In genomic region chr4:109199069-109199468, GRCm38 (mm10) we compare ENCODE assay signal across 21 mouse cellular contexts. TPM values are rescaled to one million over a fixed set of nuclear protein-coding genes. Genes with fewer than 3 reads are reported as not detected.
DNase-seq lines count a peak whose midpoint lies in the region; ATAC-seq and TF ChIP-seq lines count a peak whose summit lies in the region.
"Had no signal": no experiment of that assay in that cellular context is flagged by ENCODE, and none has a peak within 500 bp of the region (broad histone marks: within the 10 kb centered on the region; RNA-seq: fewer than 3 reads in every experiment).

No protein-coding gene starts in this region.

- TF ChIP-seq CTCF in gastrocnemius, adult 2 months (IDR thresholded peaks at IDR 0.05): no peak
- TF ChIP-seq CTCF in bone marrow macrophage, adult 2 months (IDR thresholded peaks at IDR 0.05; ENCODE audit: low read depth, low read length): no peak

- intact Hi-C loops in gastrocnemius, adult 2 months (cut with DNase I): no loop called here
- intact Hi-C loops in gastrocnemius, postnatal 14 days (cut with DNase I; ENCODE audit: low total_unique reads): no loop called here

- H3K4me3 ChIP-seq in gastrocnemius, adult 2 months: peak overlapping the region; percentile 7; the same call in 1 of the 2 replicates
- H3K4me3 ChIP-seq in megakaryocyte, embryonic 14.5 days (replicated peaks): peak overlapping the region; percentile 30
- H3K4me3 ChIP-seq in bone marrow macrophage, adult 2 months (ENCODE audit: insufficient read depth, low read length): peak overlapping the region; percentile 7; the same call in 1 of the 2 replicates
- H3K4me3 ChIP-seq: embryonic facial prominence, embryonic 15.5 days; hindbrain, embryonic 10.5 days; left cerebral cortex, adult 2 months; midbrain, embryonic 10.5 days had no signal

- peak overlapping the region; percentile 68 for H3K27ac ChIP-seq in gastrocnemius, adult 2 months
- H3K27ac ChIP-seq in bone marrow macrophage, adult 2 months (ENCODE audit: insufficient read depth, low read depth, low read length): peak overlapping the region; percentile 44
- H3K27ac ChIP-seq: embryonic facial prominence, embryonic 15.5 days; hindbrain, embryonic 10.5 days; left cerebral cortex, adult 2 months; midbrain, embryonic 10.5 days; stomach, postnatal 0 days had no signal

- H3K36me3 ChIP-seq in megakaryocyte, embryonic 14.5 days (replicated peaks; ENCODE audit: low read length): peaks cover 3% of the 10 kb centered on the region
- H3K36me3 ChIP-seq: midbrain, embryonic 10.5 days had no signal

- H3K9me3 ChIP-seq in megakaryocyte, embryonic 14.5 days: no peaks in the 10 kb centered on the region
- H3K9me3 ChIP-seq: embryonic facial prominence, embryonic 15.5 days; hindbrain, embryonic 10.5 days; midbrain, embryonic 10.5 days had no signal

- TF ChIP-seq POLR2A in bone marrow macrophage, adult 2 months (IDR thresholded peaks at IDR 0.05; ENCODE audit: borderline replicate concordance, low read depth, low read length): no peak

- no peak for ATAC-seq in megakaryocyte, adult 5-6 weeks (ENCODE audit: poor library complexity, severe bottlenecking)
- ATAC-seq: forebrain, postnatal 0 days had no signal

- no peaks in the 10 kb centered on the region for H3K27me3 ChIP-seq in megakaryocyte, embryonic 14.5 days (replicated peaks)
- H3K27me3 ChIP-seq: embryonic facial prominence, embryonic 15.5 days had no signal

- peak; percentile 55 for DNase-seq in gastrocnemius, adult 2 months
- no peak for DNase-seq in gastrocnemius, postnatal 14 days
- peak; percentile 69 for DNase-seq in adrenal gland, postnatal 10 days
- no peak for DNase-seq in right cerebral cortex, postnatal 36 days (ENCODE audit: low spot score in 2 of 2)
- DNase-seq: forebrain, postnatal 0 days; kidney, adult 2 months; kidney, postnatal 10 days; left cerebral cortex, postnatal 4 days; liver; thymus, postnatal 25 days had no signal

- H3K4me1 ChIP-seq in megakaryocyte, embryonic 14.5 days: peaks cover 19% of the 10 kb centered on the region
- H3K4me1 ChIP-seq in bone marrow macrophage, adult 2 months (ENCODE audit: control insufficient read depth, insufficient read depth, low read length): peaks cover 23% of the 10 kb centered on the region

RNA-seq across cellular contexts. Expression of gene Osbpl9, which starts 3.0 kb away (rescaled TPM):
- total RNA-seq in gastrocnemius, adult 2 months (2021): 100 to 1,000 TPM in 1 of 2 experiments, 10 to 100 TPM in 1; 91.5 to 112 TPM
- total RNA-seq in gastrocnemius, postnatal 14 days (2021): 100 to 1,000 TPM in 1 of 2 experiments, 10 to 100 TPM in 1; 76.2 to 100 TPM
- polyA plus RNA-seq in megakaryocyte, embryonic 14.5 days (2012; ENCODE audit: insufficient read depth, low replicate concordance): 5.6 and 13.2 TPM in 2 replicates
- 194 and 217 TPM in 2 replicates for total RNA-seq in megakaryocyte, adult 5-6 weeks (2015)
- total RNA-seq in megakaryocyte, adult 5-6 weeks (2017): 161 and 173 TPM in 2 replicates
- total RNA-seq in adrenal gland, postnatal 10 days (2021): 100 to 1,000 TPM; 149 to 153 TPM
- polyA plus RNA-seq in bone marrow macrophage, adult 2 months (2012; ENCODE audit: insufficient read depth, insufficient read length, missing spikeins): 133 and 157 TPM in 2 replicates

RNA-seq across cellular contexts. Expression of gene Calr4, which starts 35.2 kb away (rescaled TPM):
- total RNA-seq in gastrocnemius, adult 2 months (2021): under 1 TPM in 1 of 2 experiments, not detected in 1; 0.15 TPM
- under 1 TPM in 1 of 2 experiments, not detected in 1; 0.12 TPM for total RNA-seq in gastrocnemius, postnatal 14 days (2021)
- polyA plus RNA-seq in megakaryocyte, embryonic 14.5 days (2012; ENCODE audit: insufficient read depth, low replicate concordance): not detected in 2 replicates
- total RNA-seq in megakaryocyte, adult 5-6 weeks (2015): 0.07 and 0.14 TPM in 2 replicates
- 0.55 TPM in 1 of 2 replicates, not detected in the other for total RNA-seq in megakaryocyte, adult 5-6 weeks (2017)
- total RNA-seq in adrenal gland, postnatal 10 days (2021): 1 to 10 TPM in 1 of 2 experiments, under 1 TPM in 1; 0.90 to 1.8 TPM
- 0.34 TPM in 1 of 2 replicates, not detected in the other for polyA plus RNA-seq in bone marrow macrophage, adult 2 months (2012; ENCODE audit: insufficient read depth, insufficient read length, missing spikeins)
- total RNA-seq: heart, adult 8-10 months had no signal
- polyA plus RNA-seq: heart, postnatal 0 days; hindbrain, embryonic 10.5 days; kidney, adult 2 months; liver, embryonic 16.5 days; stomach, postnatal 0 days had no signal

Comparison
In these comparisons a context has a peak if more than half of its experiments do, and no peak if none do; other contexts are left out.
1. DNase-seq: peak in gastrocnemius, adult 2 months (single experiment) and adrenal gland, postnatal 10 days (single experiment); none in gastrocnemius, postnatal 14 days (single experiment) and right cerebral cortex, postnatal 36 days (0 of 2).
2. Peak in every context shown above with its lines, with median percentiles within 50 percentile points of each other: H3K4me3 ChIP-seq.